Mouse (Mus musculus) erythroblast, embryonic 14.5 days (primary cell): ENCODE data around the gene Dffb. TPM values are rescaled to one million over a fixed set of nuclear protein-coding genes. Genes with fewer than 3 reads are reported as not detected.
"Not testable (repeated sequence)": the region's sequence is repeated elsewhere in the genome, so short reads cannot be mapped to it uniquely, and the experiment has no call there.

Experiments
- H3K27me3 ChIP-seq: 2 replicates; pipeline ENCODE4 v1.6.1; 2012; ENCODE audit warnings: inconsistent platforms; ENCODE audit not compliant: control insufficient read depth
- H3K36me3 ChIP-seq: 2 replicates; pipeline ENCODE4 v1.6.1; 2012; ENCODE audit warnings: mild to moderate bottlenecking, inconsistent platforms; ENCODE audit not compliant: control insufficient read depth
- H3K4me1 ChIP-seq: 2 replicates; pipeline ENCODE4 v1.6.1; 2012; ENCODE audit warnings: inconsistent platforms; ENCODE audit not compliant: control insufficient read depth
- H3K4me3 ChIP-seq: replicated peaks from 2 replicates; pipeline ENCODE3; 2012; ENCODE audit warnings: moderate library complexity, mild to moderate bottlenecking, inconsistent platforms
- H3K9me3 ChIP-seq: 2 replicates; pipeline ENCODE4 v1.6.1; 2012; ENCODE audit warnings: low read length, inconsistent platforms, mixed read lengths; ENCODE audit not compliant: control insufficient read depth
- GATA1 ChIP-seq: IDR thresholded peaks from 2 replicates; pipeline ENCODE4 v1.6.1; 2012; ENCODE audit warnings: low read length, inconsistent platforms, mixed read lengths
- TAL1 ChIP-seq: IDR thresholded peaks from 3 replicates; pipeline ENCODE4 v1.6.1; 2012; ENCODE audit warnings: low read length, inconsistent platforms, mixed read lengths
- polyA plus RNA-seq: library from polyadenylated mRNA; stranded (reverse); fragments of >175 nt; gene quantifications from 2 replicates; pipeline ENCODE4 v1.2.3, GENCODE M21; 2012

Dffb gene
- polyA plus RNA-seq, 1 experiment = 2.1 TPM

DNA sequence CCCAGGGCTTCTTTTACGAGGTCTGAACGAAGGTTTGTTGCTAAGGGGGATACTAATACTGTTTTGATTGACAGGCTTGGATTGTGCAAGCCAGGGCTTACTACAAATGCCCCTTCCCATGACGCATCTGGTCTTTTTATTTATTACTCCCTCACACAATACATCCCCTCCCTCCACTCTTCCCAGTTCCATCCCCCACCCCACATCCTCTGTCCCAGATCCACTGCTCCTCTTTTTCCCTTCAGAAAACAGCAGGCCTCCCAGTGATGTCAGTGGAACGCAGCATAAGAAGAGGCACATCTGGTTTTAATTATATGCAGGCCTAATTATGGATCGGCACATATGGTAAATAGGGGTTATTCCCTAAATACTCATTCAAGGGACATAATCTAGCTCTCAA is 23.2 kb downstream of the Dffb start:
- no peaks in the 10 kb centered on the region for H3K9me3 ChIP-seq
- no peak for TF ChIP-seq GATA1
- no peak for TF ChIP-seq TAL1
- H3K4me1 ChIP-seq = peaks cover 7% of the 10 kb centered on the region
- peaks cover 41% of the 10 kb centered on the region for H3K27me3 ChIP-seq
- no peak overlapping the region for H3K4me3 ChIP-seq
- no peaks in the 10 kb centered on the region for H3K36me3 ChIP-seq

DNA sequence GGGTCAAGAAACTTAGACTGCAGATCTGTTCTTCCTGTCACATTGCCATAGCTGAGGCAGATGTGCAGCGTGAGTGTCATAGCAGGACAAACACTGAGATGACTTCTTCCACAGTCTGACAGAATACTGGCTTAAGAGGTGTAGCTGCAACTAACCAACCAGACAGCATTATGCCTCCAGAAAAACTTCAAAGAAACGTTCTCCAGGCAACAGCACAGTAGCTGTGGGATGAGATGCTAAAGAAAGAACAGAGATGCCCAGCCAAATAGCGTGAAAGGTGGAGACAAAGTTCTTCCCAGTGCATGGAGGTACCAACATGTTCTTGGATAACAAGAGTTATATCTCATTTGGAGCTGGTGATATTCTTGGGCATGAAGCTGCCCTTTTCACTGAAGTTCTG is 23.8 kb downstream of the Dffb start:
- H3K4me1 ChIP-seq = peaks cover 2% of the 10 kb centered on the region
- H3K9me3 ChIP-seq = no peaks in the 10 kb centered on the region
- H3K27me3 ChIP-seq = peaks cover 41% of the 10 kb centered on the region
- no peak overlapping the region for H3K4me3 ChIP-seq
- TF ChIP-seq TAL1 (no peak), GATA1 (no peak)
- H3K36me3 ChIP-seq = no peaks in the 10 kb centered on the region

DNA sequence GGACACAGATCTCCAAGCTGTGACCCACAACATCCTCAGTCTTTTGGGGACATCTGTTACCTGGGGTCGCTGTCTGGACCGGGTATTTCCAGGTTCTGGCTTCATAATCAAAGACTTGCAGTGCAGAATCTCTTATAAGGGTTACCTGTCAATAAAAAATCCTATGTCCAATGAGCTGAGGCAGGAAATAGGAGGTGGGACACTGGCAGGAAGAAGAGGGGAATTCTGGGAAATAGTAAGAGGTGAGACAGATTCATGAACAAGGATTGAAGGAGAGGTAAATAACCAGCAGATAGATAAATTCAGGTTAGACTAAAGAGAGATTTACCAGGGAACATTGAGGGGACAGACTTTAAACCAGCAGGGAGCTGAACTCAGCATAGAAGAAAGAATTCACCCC is 24.6 kb downstream of the Dffb start:
- Histone ChIP-seq H3K36me3 (no peaks in the 10 kb centered on the region), H3K9me3 (no peaks in the 10 kb centered on the region), H3K27me3 (peaks cover 37% of the 10 kb centered on the region), H3K4me3 (no peak overlapping the region), H3K4me1 (no peaks in the 10 kb centered on the region)
- TF ChIP-seq GATA1 = no peak
- TF ChIP-seq TAL1 = no peak

DNA sequence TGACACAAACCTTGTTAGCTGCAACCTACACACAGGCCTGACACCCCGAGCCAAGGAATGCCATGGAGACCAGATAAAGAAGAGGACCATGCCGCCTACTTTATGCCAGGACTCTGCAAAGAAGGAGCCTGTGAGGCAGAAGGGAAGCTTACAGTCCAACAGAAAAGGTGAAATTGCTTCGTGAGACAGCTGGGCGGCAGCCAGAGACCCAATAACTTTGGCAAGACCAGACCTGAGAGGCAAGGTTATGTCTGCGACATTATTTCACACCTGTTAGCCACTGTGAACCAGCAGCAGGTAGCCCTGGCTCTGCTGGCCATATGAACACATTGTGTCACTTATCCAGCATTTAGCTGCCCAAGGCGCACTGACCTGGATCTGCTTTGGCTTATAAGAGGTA is 29.2 kb downstream of the Dffb start:
- Histone ChIP-seq H3K4me1 (no peaks in the 10 kb centered on the region; the same call in 1 of the 2 replicates), H3K36me3 (no peaks in the 10 kb centered on the region), H3K27me3 (peaks cover 11% of the 10 kb centered on the region; the same call in 1 of the 2 replicates), H3K4me3 (no peak overlapping the region), H3K9me3 (no peaks in the 10 kb centered on the region)
- no peak for TF ChIP-seq TAL1
- no peak for TF ChIP-seq GATA1

DNA sequence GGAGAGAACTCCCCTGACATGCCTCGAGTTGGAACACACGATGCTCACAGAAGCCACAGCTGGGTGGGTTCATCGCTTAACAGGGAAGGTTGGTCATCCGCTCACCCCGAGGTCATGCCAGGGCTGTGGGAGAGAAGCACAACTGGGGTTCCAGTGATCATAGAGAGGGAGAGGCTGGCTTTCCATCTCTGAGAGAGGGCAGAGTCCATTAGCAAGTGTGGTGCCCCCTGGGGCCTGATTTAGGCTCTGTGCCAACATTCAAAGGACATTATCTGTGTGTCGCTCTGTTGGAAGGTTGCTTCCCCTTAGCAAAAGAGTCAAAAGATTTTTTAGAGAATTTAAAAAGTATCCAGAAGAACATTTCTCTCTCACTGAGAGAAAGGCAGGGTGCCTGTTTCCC is 30.7 kb downstream of the Dffb start:
- H3K4me1 ChIP-seq = no peaks in the 10 kb centered on the region; the same call in 1 of the 2 replicates
- H3K36me3 ChIP-seq = no peaks in the 10 kb centered on the region
- no peak for TF ChIP-seq TAL1
- no peak for TF ChIP-seq GATA1
- peaks cover 9% of the 10 kb centered on the region; the same call in 1 of the 2 replicates for H3K27me3 ChIP-seq
- no peaks in the 10 kb centered on the region for H3K9me3 ChIP-seq
- no peak overlapping the region for H3K4me3 ChIP-seq

DNA sequence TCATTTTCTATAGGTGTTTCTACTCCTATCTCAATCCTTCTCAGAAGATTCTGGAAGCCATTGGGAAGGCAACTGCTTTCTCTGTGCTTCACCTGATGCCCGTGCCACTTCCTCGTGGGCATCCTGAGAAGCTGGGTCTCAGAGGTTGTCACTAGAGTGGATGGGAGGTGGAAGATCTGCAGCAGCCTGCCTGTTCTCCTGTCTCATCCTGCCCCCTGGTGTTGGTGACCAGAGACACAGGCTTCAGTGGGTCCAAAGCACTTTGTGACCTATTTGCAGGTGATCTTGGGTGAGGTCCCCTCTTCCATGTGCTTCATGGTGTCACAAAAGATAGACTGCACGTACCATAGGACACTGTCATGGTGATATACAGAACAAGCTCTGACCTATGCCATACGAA is 31.7 kb downstream of the Dffb start:
- Histone ChIP-seq H3K4me3 (no peak overlapping the region), H3K9me3 (no peaks in the 10 kb centered on the region), H3K36me3 (no peaks in the 10 kb centered on the region), H3K4me1 (no peaks in the 10 kb centered on the region; the same call in 1 of the 2 replicates), H3K27me3 (peaks cover 7% of the 10 kb centered on the region; the same call in 1 of the 2 replicates)
- TF ChIP-seq TAL1 (no peak), GATA1 (no peak)

DNA sequence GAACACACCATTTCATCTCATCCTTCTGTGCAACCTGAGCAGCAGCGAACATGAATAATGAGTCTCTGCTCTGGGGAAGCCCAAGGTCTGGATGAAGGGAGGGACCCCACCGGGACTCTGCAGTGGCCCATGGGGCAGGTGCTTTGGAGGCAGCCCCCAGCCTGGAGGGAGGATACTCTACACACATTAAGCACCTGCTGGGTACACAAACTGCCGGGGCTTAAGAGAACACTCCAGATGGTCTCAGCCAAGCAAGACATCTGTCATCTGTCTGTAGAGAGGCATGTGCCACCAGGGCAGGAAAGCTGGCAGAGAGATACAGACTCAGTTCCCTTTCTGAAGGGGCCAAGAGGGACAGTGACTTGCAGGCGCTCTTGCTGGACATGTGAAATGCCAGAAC is 45.0 kb downstream of the Dffb start:
- no peaks in the 10 kb centered on the region for H3K9me3 ChIP-seq
- no peak for TF ChIP-seq GATA1
- no peak for TF ChIP-seq TAL1
- no peaks in the 10 kb centered on the region for H3K4me1 ChIP-seq
- H3K4me3 ChIP-seq = no peak overlapping the region
- H3K27me3 ChIP-seq = no peaks in the 10 kb centered on the region
- H3K36me3 ChIP-seq = no peaks in the 10 kb centered on the region

DNA sequence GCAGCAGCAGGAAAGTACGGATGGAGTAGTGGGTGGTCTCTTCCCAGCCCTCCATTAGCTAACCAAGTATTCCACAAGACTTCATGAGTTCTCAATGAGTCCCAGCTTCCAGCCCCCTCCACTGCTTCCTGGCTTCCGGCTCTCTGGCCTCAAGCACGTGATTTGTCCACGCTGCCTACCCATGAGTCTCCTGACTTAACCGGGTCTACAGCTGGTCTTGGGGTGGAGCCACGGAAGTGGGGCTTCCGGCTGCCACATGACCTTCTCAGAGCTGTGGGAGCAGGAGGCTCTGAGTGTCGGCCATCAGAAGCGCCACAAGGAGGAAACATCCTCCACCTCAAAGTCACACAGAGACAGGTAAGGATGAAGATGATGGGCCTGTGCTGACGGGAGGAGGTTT is 45.5 kb downstream of the Dffb start:
- Histone ChIP-seq H3K36me3 (no peaks in the 10 kb centered on the region), H3K9me3 (no peaks in the 10 kb centered on the region)
- TF ChIP-seq TAL1 (no peak), GATA1 (no peak)

DNA sequence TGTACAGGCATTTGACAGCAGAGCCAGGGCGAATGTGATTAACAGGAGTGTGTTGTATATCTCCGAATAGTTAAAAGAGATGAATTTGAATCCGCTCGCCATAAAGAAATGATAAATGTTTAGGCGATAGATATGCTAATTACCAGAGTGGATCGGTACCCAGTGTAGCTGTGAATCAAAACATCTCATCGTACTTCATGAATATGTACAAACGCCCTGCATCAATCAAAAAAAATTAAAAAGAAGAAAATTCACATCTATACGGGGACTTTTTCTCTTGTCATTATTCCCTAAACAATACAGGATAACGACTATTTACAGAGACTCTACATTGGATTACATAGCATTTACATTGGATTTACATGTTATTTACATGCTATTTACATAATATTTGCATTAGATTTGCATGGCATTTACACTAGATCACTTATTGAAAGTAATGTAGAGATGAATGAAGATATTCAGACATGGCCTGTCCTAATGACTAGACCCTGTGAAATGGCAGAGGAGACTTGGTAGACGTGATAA is 46.1 kb downstream of the Dffb start:
- Histone ChIP-seq H3K4me3 (no peak overlapping the region), H3K27me3 (no peaks in the 10 kb centered on the region)

More for the DNA sequence above, 45.5 kb downstream of the Dffb start:
- no peaks in the 10 kb centered on the region for H3K4me1 ChIP-seq
- H3K27me3 ChIP-seq = no peaks in the 10 kb centered on the region
- H3K4me3 ChIP-seq = no peak overlapping the region

DNA sequence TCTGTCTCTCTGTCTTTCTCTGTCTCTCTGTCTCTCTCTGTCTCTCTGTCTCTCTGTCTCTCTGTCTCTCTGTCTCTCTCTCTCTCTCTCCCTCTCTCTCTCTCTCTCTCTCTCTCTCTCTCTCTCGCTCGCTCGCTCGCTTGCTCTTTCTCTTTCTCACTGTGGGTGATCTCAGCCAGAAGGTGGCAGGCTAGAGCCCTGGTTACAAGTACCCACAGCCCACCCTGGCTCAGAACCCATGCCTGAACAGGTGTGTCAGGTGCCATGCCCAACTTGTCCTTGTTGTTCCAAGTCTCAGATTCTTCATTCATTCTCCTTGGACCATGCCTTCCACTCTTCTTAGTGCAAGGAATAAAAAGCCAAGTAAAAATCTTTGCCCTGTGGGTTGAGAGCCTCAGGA is 52.8 kb downstream of the Dffb start:
- H3K4me1 ChIP-seq, H3K9me3 ChIP-seq, H3K4me3 ChIP-seq, H3K27me3 ChIP-seq, H3K36me3 ChIP-seq: not testable (repeated sequence)

More for the DNA sequence above, 46.1 kb downstream of the Dffb start:
- no peak for TF ChIP-seq TAL1
- no peak for TF ChIP-seq GATA1
- H3K4me1 ChIP-seq = no peaks in the 10 kb centered on the region
- H3K36me3 ChIP-seq = no peaks in the 10 kb centered on the region
- H3K9me3 ChIP-seq = no peaks in the 10 kb centered on the region
